Mouse (Mus musculus): ENCODE measurements around the gene Camk1d. TPM values are rescaled to one million over a fixed set of nuclear protein-coding genes. Genes with fewer than 3 reads are reported as not detected.

Camk1d gene
- total and polyA plus RNA-seq, 3 experiments, result 4.6 to 12.4 (median 4.8) TPM

GRCm38 (mm10) chr2:5431309-5431708 is 283.0 kb downstream of the Camk1d start (continued):
- no peak for TF ChIP-seq MAFK (IDR thresholded peaks at IDR 0.05; ENCODE audit: insufficient replicate concordance, low read length)
- TF ChIP-seq GABPA (IDR thresholded peaks at IDR 0.05; ENCODE audit: insufficient replicate concordance, low read depth, low read length), result no peak
- TF ChIP-seq CTCF (conservative IDR thresholded peaks at IDR 0.05 in 1 of 2, IDR thresholded peaks at IDR 0.05 in 1 of 2; ENCODE audit: low read depth in 2 of 2, low read length in 2 of 2), result peak; percentile 83 to 88
- TF ChIP-seq NRF1 (IDR thresholded peaks at IDR 0.05; ENCODE audit: low read depth, low read length), result no peak
- TF ChIP-seq RAD21 (IDR thresholded peaks at IDR 0.05; ENCODE audit: low read depth, low read length), result peak; percentile 59
- no peak for TF ChIP-seq MAX (IDR thresholded peaks at IDR 0.05; ENCODE audit: low read length)
- no peak for TF ChIP-seq MEF2A (IDR thresholded peaks at IDR 0.05; ENCODE audit: borderline replicate concordance, low read depth, low read length)
- TF ChIP-seq POLR2AphosphoS2 (IDR thresholded peaks at IDR 0.05; ENCODE audit: low read depth, low read length), result no peak
- TF ChIP-seq TCF12 (IDR thresholded peaks at IDR 0.05; ENCODE audit: low read depth, low read length), result no peak
- no peak for TF ChIP-seq RCOR1 (conservative IDR thresholded peaks at IDR 0.05; ENCODE audit: low read depth, low read length)
- no peak for TF ChIP-seq IRF4 (IDR thresholded peaks at IDR 0.05; ENCODE audit: low read depth, low read length)
- no peak for TF ChIP-seq JUN (IDR thresholded peaks at IDR 0.05; ENCODE audit: insufficient read depth, low read depth, low read length)
- no peak for TF ChIP-seq USF1 (IDR thresholded peaks at IDR 0.05; ENCODE audit: low read depth, low read length)
- TF ChIP-seq ELF1 (IDR thresholded peaks at IDR 0.05; ENCODE audit: low read depth, low read length), result no peak

- peak overlapping the region; percentile 25; the same call in 1 of the 2 replicates for H3K4me2 ChIP-seq (ENCODE audit: insufficient read depth, low read depth, poor library complexity, severe bottlenecking)
- dilution Hi-C loops (cut with MboI; ENCODE audit: extremely low pct_ligation_motif_present, extremely low pct_unique_long_range_greater_than_20kb, low sequenced_read_pairs) (no loop called here), in situ Hi-C loops (cut with MboI; ENCODE audit: low pct_ligation_motif_present, low pct_unique_long_range_greater_than_20kb, low sequenced_read_pairs) (no loop called here)
- H3K27me3 ChIP-seq (replicated peaks), result no peaks in the 10 kb centered on the region
- no peak for TF ChIP-seq USF1 (IDR thresholded peaks at IDR 0.05; ENCODE audit: low read depth, low read length)
- TF ChIP-seq TCF12 (IDR thresholded peaks at IDR 0.05; ENCODE audit: low read depth, low read length), result no peak
- TF ChIP-seq TBP (conservative IDR thresholded peaks at IDR 0.05; ENCODE audit: low read depth, low read length), result no peak
- TF ChIP-seq EP300 (IDR thresholded peaks at IDR 0.05; ENCODE audit: low read length), result no peak
- TF ChIP-seq MEF2A (IDR thresholded peaks at IDR 0.05; ENCODE audit: borderline replicate concordance, low read depth, low read length), result peak; percentile 70
- TF ChIP-seq NRF1 (IDR thresholded peaks at IDR 0.05; ENCODE audit: low read depth, low read length), result no peak
- peak; percentile 44; the same call in 1 of the 2 replicates for TF ChIP-seq JUN (IDR thresholded peaks at IDR 0.05; ENCODE audit: insufficient read depth, low read depth, low read length)
- no peak for TF ChIP-seq POLR2AphosphoS2 (IDR thresholded peaks at IDR 0.05; ENCODE audit: low read depth, low read length)
- TF ChIP-seq MAZ (IDR thresholded peaks at IDR 0.05; ENCODE audit: low read depth, low read length), result no peak
- peak overlapping the region; percentile 32; the same call in 1 of the 2 replicates for H3K9ac ChIP-seq (ENCODE audit: insufficient read depth, low read depth)
- H3K9me3 ChIP-seq (replicated peaks; ENCODE audit: low read length), result no peaks in the 10 kb centered on the region
- 0 out of 2 replicates have a peak overlapping the region, but pooled peaks have one; percentile 4 for H3K27ac ChIP-seq (ENCODE audit: insufficient read depth, low read depth)
- DNase-seq (ENCODE audit: extremely low read depth), result no peak
- H3K4me1 ChIP-seq (ENCODE audit: control insufficient read depth in 1 of 2, insufficient read depth in 2 of 2), result peaks cover 26 to 55% of the 10 kb centered on the region in 2 experiments
- H3K36me3 ChIP-seq (replicated peaks in 1 of 2; ENCODE audit: control insufficient read depth in 1 of 2, insufficient read depth in 1 of 2, low read length in 1 of 2), result peaks cover 0 to 6% of the 10 kb centered on the region in 2 experiments
- no peak overlapping the region for H3K4me3 ChIP-seq (replicated peaks in 1 of 3; ENCODE audit: low read depth in 2 of 3, low read length in 2 of 3, poor library complexity in 1 of 3)
- H3K79me2 ChIP-seq (replicated peaks; ENCODE audit: control insufficient read depth, extremely low read depth, insufficient read depth, poor library complexity, severe bottlenecking), result no peaks in the 10 kb centered on the region; the same call in 1 of the 2 replicates
Measured at GRCm38 (mm10) chr2:5429921-5430320, 284.4 kb downstream of the Camk1d start.
